Mouse (Mus musculus) G1E (cell line): ENCODE results near the gene Prdm13. TPM values are rescaled to one million over a fixed set of nuclear protein-coding genes. Genes with fewer than 3 reads are reported as not detected.

Experiments used
- ATAC-seq: 2 replicates; pipeline ENCODE4 v1.8.0; 2016; ENCODE audit warnings: mild to moderate bottlenecking; ENCODE audit not compliant: insufficient number of reproducible peaks, poor library complexity, low FRiP score, severe bottlenecking; ENCODE audit errors: extremely low read depth
- DNase-seq: peaks from one replicate; pipeline ENCODE4 v3.0.0; 2012; ENCODE audit warnings: low spot score
- H3K27me3 ChIP-seq: 2 replicates; pipeline ENCODE4 v1.6.1; 2012; ENCODE audit warnings: mild to moderate bottlenecking, low read length, inconsistent platforms; ENCODE audit not compliant: insufficient read depth
- H3K36me3 ChIP-seq: replicated peaks from 2 replicates; pipeline ENCODE3; 2012; ENCODE audit warnings: mild to moderate bottlenecking, inconsistent platforms
- H3K4me1 ChIP-seq: 2 replicates; pipeline ENCODE4 v1.6.1; 2012; ENCODE audit warnings: low read depth, low read length, inconsistent platforms, mixed read lengths; ENCODE audit not compliant: insufficient read depth
- H3K4me3 ChIP-seq: 2 replicates; pipeline ENCODE4 v1.5.1; 2012; ENCODE audit warnings: low read depth, mild to moderate bottlenecking, inconsistent platforms, low read length, moderate library complexity, mixed read lengths
- H3K9me3 ChIP-seq: replicated peaks from 2 replicates; pipeline ENCODE4 v1.6.1; 2012; ENCODE audit warnings: inconsistent platforms
- CTCF ChIP-seq: IDR thresholded peaks from 2 replicates; pipeline ENCODE4 v1.5.1; 2012; ENCODE audit warnings: low read depth, low read length, inconsistent platforms, mixed read lengths
- GATA1 ChIP-seq: IDR thresholded peaks from 2 replicates; pipeline ENCODE4 v1.6.1; 2012; ENCODE audit warnings: borderline replicate concordance, low read length, inconsistent platforms, mixed read lengths
- GATA2 ChIP-seq: IDR thresholded peaks from 2 replicates; pipeline ENCODE4 v1.6.1; 2012; ENCODE audit warnings: low read depth, low read length, inconsistent platforms, borderline replicate concordance
- POLR2AphosphoS5 ChIP-seq: IDR thresholded peaks from 2 replicates; pipeline ENCODE4 v1.6.1; 2012; ENCODE audit warnings: low read depth, low read length, inconsistent platforms; ENCODE audit not compliant: insufficient replicate concordance
- TAL1 ChIP-seq: conservative IDR thresholded peaks from 2 replicates; pipeline ENCODE4 v1.6.1; 2012; ENCODE audit warnings: low read depth, low read length, inconsistent platforms, mixed read lengths
- polyA plus RNA-seq: library from polyadenylated mRNA; stranded (reverse); fragments of >175 nt; gene quantifications from 2 replicates; pipeline ENCODE4 v1.2.3, GENCODE M21; 2012
- total RNA-seq, 2 experiments: library from RNA; stranded (forward) in 1 of 2; stranded (reverse) in 1 of 2; fragments of 200-1000 nt in 1 of 2; fragments of >200 nt in 1 of 2; fragmentation: Nextera tagmentation in 1 of 2; gene quantifications; 2 replicates each; pipeline ENCODE4 v1.2.3; 2014 to 2017

The Prdm13 gene
- total and polyA plus RNA-seq, 3 experiments = 0.05 TPM; not detected in 2

GRCm38 (mm10) chr4:21686416-21686815, 653 bp upstream of the Prdm13 start:
- no peaks in the 10 kb centered on the region; the same call in 1 of the 2 replicates for H3K4me1 ChIP-seq
- H3K36me3 ChIP-seq = no peaks in the 10 kb centered on the region
- H3K4me3 ChIP-seq = no peak overlapping the region
- no peaks in the 10 kb centered on the region for H3K9me3 ChIP-seq
- H3K27me3 ChIP-seq = peaks cover 33% of the 10 kb centered on the region
- no peak for DNase-seq
- TF ChIP-seq TAL1 (no peak), GATA1 (no peak), POLR2AphosphoS5 (no peak), CTCF (no peak), GATA2 (no peak)
- ATAC-seq = no peak

GRCm38 (mm10) chr4:21684341-21684970, 1.3 kb downstream of the Prdm13 start:
- Histone ChIP-seq H3K9me3 (peaks cover 3% of the 10 kb centered on the region; the same call in 1 of the 2 replicates), H3K4me3 (no peak overlapping the region), H3K36me3 (no peaks in the 10 kb centered on the region), H3K27me3 (peaks cover 26% of the 10 kb centered on the region), H3K4me1 (no peaks in the 10 kb centered on the region; the same call in 1 of the 2 replicates)
- no peak for ATAC-seq
- TF ChIP-seq POLR2AphosphoS5 = no peak
- no peak for TF ChIP-seq TAL1
- TF ChIP-seq GATA2 = no peak
- no peak for TF ChIP-seq CTCF
- no peak for TF ChIP-seq GATA1
- no peak for DNase-seq

- ATAC-seq (no peak), DNase-seq (no peak)
- no peak for TF ChIP-seq POLR2AphosphoS5
- TF ChIP-seq GATA1 = no peak
- TF ChIP-seq TAL1 = no peak
- Histone ChIP-seq H3K4me1 (no peaks in the 10 kb centered on the region; the same call in 1 of the 2 replicates), H3K4me3 (no peak overlapping the region), H3K9me3 (peaks cover 16% of the 10 kb centered on the region), H3K36me3 (no peaks in the 10 kb centered on the region), H3K27me3 (peaks cover 17% of the 10 kb centered on the region; the same call in 1 of the 2 replicates)
Observed at GRCm38 (mm10) chr4:21682421-21683150, 3.2 kb downstream of the Prdm13 start.

GRCm38 (mm10) chr4:21680971-21681370, 4.8 kb downstream of the Prdm13 start:
- DNase-seq (no peak), ATAC-seq (no peak)
- H3K4me3 ChIP-seq = no peak overlapping the region
- peaks cover 14% of the 10 kb centered on the region; the same call in 1 of the 2 replicates for H3K27me3 ChIP-seq
- no peaks in the 10 kb centered on the region for H3K36me3 ChIP-seq
- H3K4me1 ChIP-seq = no peaks in the 10 kb centered on the region; the same call in 1 of the 2 replicates
- peaks cover 16% of the 10 kb centered on the region for H3K9me3 ChIP-seq
- TF ChIP-seq TAL1 = no peak
- no peak for TF ChIP-seq GATA2
- no peak for TF ChIP-seq CTCF
- TF ChIP-seq POLR2AphosphoS5 = no peak
- TF ChIP-seq GATA1 = no peak

- ATAC-seq (no peak), DNase-seq (no peak)
- peaks cover 5% of the 10 kb centered on the region; the same call in 1 of the 2 replicates for H3K27me3 ChIP-seq
- no peaks in the 10 kb centered on the region for H3K4me1 ChIP-seq
- H3K9me3 ChIP-seq = peaks cover 16% of the 10 kb centered on the region
- H3K4me3 ChIP-seq = no peak overlapping the region
- H3K36me3 ChIP-seq = no peaks in the 10 kb centered on the region
- no peak for TF ChIP-seq TAL1
- TF ChIP-seq CTCF = no peak
- no peak for TF ChIP-seq POLR2AphosphoS5
- no peak for TF ChIP-seq GATA2
- TF ChIP-seq GATA1 = no peak
Observed at GRCm38 (mm10) chr4:21679624-21680480, 5.9 kb downstream of the Prdm13 start.
